Mouse (Mus musculus) liver, postnatal 0 days (tissue): ENCODE data around the gene Srsf7. TPM values are rescaled to one million over a fixed set of nuclear protein-coding genes. Genes with fewer than 3 reads are reported as not detected.

Experiments used
- ATAC-seq: fragments of 200-750 bp; cut with Nextera tagmentation; 2 replicates; pipeline ENCODE4 v1.8.0; 2017; ENCODE audit warnings: mild to moderate bottlenecking, moderate library complexity
- DNase-seq: peaks from one replicate; pipeline ENCODE4 v3.0.0-alpha.2; 2016
- H3K27ac ChIP-seq: fragments of 300-500 bp; sonication (generic); 2 replicates; pipeline ENCODE4 v1.5.1; 2014; ENCODE audit warnings: antibody characterized with exemption, moderate library complexity, mild to moderate bottlenecking, low read depth
- H3K27me3 ChIP-seq: fragments of 300-500 bp; sonication (generic); 2 replicates; pipeline ENCODE4 v1.6.1; 2014; ENCODE audit warnings: low read length, control low read depth, mixed read lengths; ENCODE audit not compliant: insufficient read depth
- H3K36me3 ChIP-seq: fragments of 300-500 bp; sonication (generic); replicated peaks from 2 replicates; pipeline ENCODE4 v1.6.1; 2014; ENCODE audit warnings: mild to moderate bottlenecking, control low read depth, low read length, moderate library complexity, mixed read lengths; ENCODE audit not compliant: insufficient read depth
- H3K4me1 ChIP-seq: fragments of 300-500 bp; sonication (generic); 2 replicates; pipeline ENCODE4 v1.6.1; 2014; ENCODE audit warnings: antibody characterized with exemption, mild to moderate bottlenecking, control low read depth; ENCODE audit not compliant: insufficient read depth
- H3K4me2 ChIP-seq: fragments of 300-500 bp; sonication (generic); 2 replicates; pipeline ENCODE4 v1.6.1; 2014; ENCODE audit warnings: low read depth, mild to moderate bottlenecking, low read length, moderate library complexity, mixed read lengths
- H3K4me3 ChIP-seq: fragments of 300-500 bp; sonication (generic); 2 replicates; pipeline ENCODE4 v1.5.1; 2014; ENCODE audit warnings: low read depth, low read length
- H3K9ac ChIP-seq: fragments of 300-500 bp; sonication (generic); replicated peaks from 2 replicates; pipeline ENCODE4 v1.6.1; 2014; ENCODE audit warnings: mild to moderate bottlenecking, moderate library complexity
- H3K9me3 ChIP-seq: fragments of 300-500 bp; sonication (generic); 2 replicates; pipeline ENCODE4 v1.6.1; 2016; ENCODE audit warnings: mild to moderate bottlenecking, control low read depth, low read length, mixed read lengths
- CTCF ChIP-seq: sonication (generic); IDR thresholded peaks from 2 replicates; pipeline ENCODE4 v1.5.1; 2016; ENCODE audit warnings: antibody characterized with exemption, low read depth
- EP300 ChIP-seq: IDR thresholded peaks from 2 replicates; pipeline ENCODE4 v1.6.1; 2016; ENCODE audit warnings: antibody characterized with exemption, low read depth, mild to moderate bottlenecking
- WGBS: fragments of 180-500 bp; shearing (Covaris S2); extraction: QIAGEN DNeasy Blood & Tissue Kit; methylation state at CpG from one replicate; pipeline ENCODE4 v1.1.7; 2014; ENCODE audit not compliant: insufficient replicate concordance; 5-methylcytosine and 5-hydroxymethylcytosine counted together
- polyA plus RNA-seq: library from polyadenylated mRNA; unstranded; fragments of >200 nt; fragmentation: Nextera tagmentation; extraction: Ambion mirVana; gene quantifications from 2 replicates; pipeline ENCODE4 v1.2.1, GENCODE M21; 2015

The Srsf7 gene
- polyA plus RNA-seq, 1 experiment from 2014 or later: 142 TPM

GRCm38 (mm10) chr17:80175966-80176365 lies 31.1 kb downstream of the Srsf7 start:
- 73% methylated on average over 3 of the region's 3 CpGs for WGBS
- TF ChIP-seq EP300 (no peak), CTCF (no peak)

GRCm38 (mm10) chr17:80175386-80175739 lies 31.7 kb downstream of the Srsf7 start:
- H3K4me1 ChIP-seq: peaks cover 8% of the 10 kb centered on the region
- TF ChIP-seq CTCF: no peak
- TF ChIP-seq EP300: no peak
- no peaks in the 10 kb centered on the region for H3K9me3 ChIP-seq

More at GRCm38 (mm10) chr17:80175966-80176365, 31.1 kb downstream of the Srsf7 start:
- H3K27ac ChIP-seq: no peak overlapping the region
- H3K4me2 ChIP-seq: no peak overlapping the region
- peaks cover 8% of the 10 kb centered on the region for H3K4me1 ChIP-seq
- no peaks in the 10 kb centered on the region for H3K36me3 ChIP-seq
- ATAC-seq: no peak
- H3K9ac ChIP-seq: no peak overlapping the region
- DNase-seq: no peak
- H3K9me3 ChIP-seq: no peaks in the 10 kb centered on the region
- H3K27me3 ChIP-seq: no peaks in the 10 kb centered on the region
- H3K4me3 ChIP-seq: no peak overlapping the region

GRCm38 (mm10) chr17:80174699-80175385 lies 32.3 kb downstream of the Srsf7 start:
- H3K9ac ChIP-seq: no peak overlapping the region
- H3K4me2 ChIP-seq: no peak overlapping the region
- H3K27me3 ChIP-seq: no peaks in the 10 kb centered on the region
- H3K36me3 ChIP-seq: no peaks in the 10 kb centered on the region
- no peak for DNase-seq
- H3K4me3 ChIP-seq: no peak overlapping the region
- peaks cover 8% of the 10 kb centered on the region for H3K4me1 ChIP-seq
- H3K9me3 ChIP-seq: no peaks in the 10 kb centered on the region
- H3K27ac ChIP-seq: no peak overlapping the region
- no peak for ATAC-seq
- TF ChIP-seq CTCF: no peak
- no peak for TF ChIP-seq EP300
- 56% methylated on average over 19 of the region's 19 CpGs for WGBS

More at GRCm38 (mm10) chr17:80175386-80175739, 31.7 kb downstream of the Srsf7 start:
- H3K4me3 ChIP-seq: no peak overlapping the region
- H3K36me3 ChIP-seq: no peaks in the 10 kb centered on the region
- H3K27me3 ChIP-seq: no peaks in the 10 kb centered on the region
- no peak overlapping the region for H3K9ac ChIP-seq
- H3K27ac ChIP-seq: no peak overlapping the region
- ATAC-seq: no peak
- WGBS: 63% methylated on average over 4 of the region's 4 CpGs
- DNase-seq: no peak
- no peak overlapping the region for H3K4me2 ChIP-seq

- H3K4me3 ChIP-seq: no peak overlapping the region
- H3K27me3 ChIP-seq: no peaks in the 10 kb centered on the region
- no peak overlapping the region for H3K4me2 ChIP-seq
- peaks cover 8% of the 10 kb centered on the region for H3K4me1 ChIP-seq
- no peaks in the 10 kb centered on the region for H3K36me3 ChIP-seq
- TF ChIP-seq CTCF (no peak), EP300 (no peak)
- H3K9ac ChIP-seq: no peak overlapping the region
- whole genome bisulfite sequencing: 62% methylated on average over 3 of the region's 3 CpGs
- DNase-seq (no peak), ATAC-seq (no peak)
- no peak overlapping the region for H3K27ac ChIP-seq
- no peaks in the 10 kb centered on the region for H3K9me3 ChIP-seq
Measured at GRCm38 (mm10) chr17:80174146-80174545, 33.0 kb downstream of the Srsf7 start.

- TF ChIP-seq EP300: no peak
- no peak for TF ChIP-seq CTCF
- Histone ChIP-seq H3K9ac (no peak overlapping the region), H3K4me2 (no peak overlapping the region), H3K9me3 (no peaks in the 10 kb centered on the region), H3K4me1 (peaks cover 8% of the 10 kb centered on the region), H3K36me3 (no peaks in the 10 kb centered on the region), H3K27me3 (no peaks in the 10 kb centered on the region), H3K4me3 (no peak overlapping the region), H3K27ac (no peak overlapping the region)
- DNase-seq (no peak), ATAC-seq (no peak)
- 84% methylated on average over 2 of the region's 2 CpGs for WGBS
Measured at GRCm38 (mm10) chr17:80173708-80174107, 33.4 kb downstream of the Srsf7 start.

GRCm38 (mm10) chr17:80172761-80173160 lies 34.3 kb downstream of the Srsf7 start:
- 54% methylated on average over 5 of the region's 5 CpGs for WGBS
- ATAC-seq (no peak), DNase-seq (no peak)
- H3K27me3 ChIP-seq: no peaks in the 10 kb centered on the region
- H3K4me1 ChIP-seq: peaks cover 8% of the 10 kb centered on the region
- H3K9me3 ChIP-seq: no peaks in the 10 kb centered on the region
- H3K4me3 ChIP-seq: no peak overlapping the region
- H3K4me2 ChIP-seq: no peak overlapping the region
- no peaks in the 10 kb centered on the region for H3K36me3 ChIP-seq
- no peak for TF ChIP-seq EP300
- no peak overlapping the region for H3K27ac ChIP-seq
- no peak overlapping the region for H3K9ac ChIP-seq
